8 mouse cellular contexts compared by ENCODE assay signal in genomic region chr14:57619487-57619886, GRCm38 (mm10). TPM values are rescaled to one million over a fixed set of nuclear protein-coding genes. Genes with fewer than 3 reads are reported as not detected.
DNase-seq lines count a peak whose midpoint lies in the region; ATAC-seq lines count a peak whose summit lies in the region.

No protein-coding gene starts in this region.

- DNase-seq in adrenal gland, adult 8-10 months: peak; percentile 29
- no peak for DNase-seq in adrenal gland, adult 18-20 months (ENCODE audit: low spot score in 2 of 2)
- DNase-seq in layer of hippocampus, adult 9-11 months: peak; percentile 18
- no peak for DNase-seq in layer of hippocampus, postnatal 36 days
- DNase-seq in NIH3T3 (ENCODE audit: low read depth): peak; percentile 78
- DNase-seq in left cerebral cortex, postnatal 25 days (ENCODE audit: low spot score in 2 of 2): peak; percentile 24 to 49
- peak; percentile 75 for DNase-seq in retina, postnatal 1 day

- intact Hi-C loops in left cerebral cortex, postnatal 25 days (cut with DNase I): loop anchor here (2.0 to 5.0 kb wide), 2 partner anchors 82 to 247 kb away; no protein-coding TSS in a partner anchor

- peak; percentile 95 for ATAC-seq in granulocyte monocyte progenitor cell, adult 5-6 weeks (replicated peaks; ENCODE audit: poor library complexity, severe bottlenecking)

RNA-seq across cellular contexts. Expression of gene Xpo4, which starts 45.7 kb away (rescaled TPM):
- 10 to 100 TPM; 35.7 to 45.2 (median 38.1) TPM for total RNA-seq in adrenal gland, adult 8-10 months (2022)
- total RNA-seq in adrenal gland, adult 18-20 months (2021): 10 to 100 TPM; 22.5 to 32.7 TPM
- 10 to 100 TPM; 13.4 to 13.9 TPM for total RNA-seq in layer of hippocampus, postnatal 36 days (2021)
- 23.6 and 30.4 TPM in 2 replicates for total RNA-seq in granulocyte monocyte progenitor cell, adult 5-6 weeks (2014; fragmentation: Nextera tagmentation)
- total RNA-seq in granulocyte monocyte progenitor cell, adult 5-6 weeks (2017): 39.3 and 41.7 TPM in 2 replicates
- 10 to 100 TPM; 13.1 to 13.3 TPM for total RNA-seq in left cerebral cortex, postnatal 25 days (2021)

RNA-seq across cellular contexts. Expression of gene Eef1akmt1, which starts 48.1 kb away (rescaled TPM):
- total RNA-seq in adrenal gland, adult 8-10 months (2022): 10 to 100 TPM; 25.7 to 31.8 (median 28.9) TPM
- 10 to 100 TPM; 24.6 to 28.4 TPM for total RNA-seq in adrenal gland, adult 18-20 months (2021)
- 10 to 100 TPM; 36.8 to 37.7 TPM for total RNA-seq in layer of hippocampus, postnatal 36 days (2021)
- 24.9 and 30.6 TPM in 2 replicates for total RNA-seq in granulocyte monocyte progenitor cell, adult 5-6 weeks (2014; fragmentation: Nextera tagmentation)
- 17.0 and 30.5 TPM in 2 replicates for total RNA-seq in granulocyte monocyte progenitor cell, adult 5-6 weeks (2017)
- 10 to 100 TPM; 35.8 to 36.3 TPM for total RNA-seq in left cerebral cortex, postnatal 25 days (2021)

Comparison
In these comparisons a context has a peak if more than half of its experiments do, and no peak if none do; other contexts are left out.
1. DNase-seq: peak in adrenal gland, adult 8-10 months (single experiment), layer of hippocampus, adult 9-11 months (single experiment), NIH3T3 (single experiment), left cerebral cortex, postnatal 25 days (2 of 2) and retina, postnatal 1 day (single experiment); none in adrenal gland, adult 18-20 months (0 of 2) and layer of hippocampus, postnatal 36 days (0 of 2).